Mouse (Mus musculus): ENCODE results near the gene Pacs1. TPM values are rescaled to one million over a fixed set of nuclear protein-coding genes. Genes with fewer than 3 reads are reported as not detected.

The Pacs1 gene
- polyA plus RNA-seq, 1 experiment from 2014 or later, result 9.3 TPM

- WGBS, result 10% methylated on average over 30 of the region's 31 CpGs
- Histone ChIP-seq H3K9ac (replicated peaks; ENCODE audit: low read depth) (no peak overlapping the region), H3K27ac (ENCODE audit: low read length) (no peak overlapping the region), H3K4me2 (replicated peaks; ENCODE audit: low read depth, low read length) (peak overlapping the region; percentile 80), H3K9me3 (ENCODE audit: low read length) (no peaks in the 10 kb centered on the region), H3K36me3 (ENCODE audit: insufficient read depth, low read length) (peaks cover 22% of the 10 kb centered on the region), H3K27me3 (replicated peaks; ENCODE audit: insufficient read depth, low read length) (no peaks in the 10 kb centered on the region), H3K4me1 (ENCODE audit: insufficient read depth, low read depth, low read length) (peaks cover 4% of the 10 kb centered on the region; the same call in 1 of the 2 replicates), H3K4me3 (ENCODE audit: low read depth, low read length) (peak overlapping the region; percentile 28)
- TF ChIP-seq EP300 (IDR thresholded peaks at IDR 0.05), result no peak
- TF ChIP-seq CTCF (IDR thresholded peaks at IDR 0.05), result no peak
- DNase-seq (ENCODE audit: low spot score), result no peak
- ATAC-seq, result no peak; the same call in 1 of the 2 replicates
Observed at GRCm38 (mm10) chr19:5097521-5098362, 175.2 kb downstream of the Pacs1 start.

DNA sequence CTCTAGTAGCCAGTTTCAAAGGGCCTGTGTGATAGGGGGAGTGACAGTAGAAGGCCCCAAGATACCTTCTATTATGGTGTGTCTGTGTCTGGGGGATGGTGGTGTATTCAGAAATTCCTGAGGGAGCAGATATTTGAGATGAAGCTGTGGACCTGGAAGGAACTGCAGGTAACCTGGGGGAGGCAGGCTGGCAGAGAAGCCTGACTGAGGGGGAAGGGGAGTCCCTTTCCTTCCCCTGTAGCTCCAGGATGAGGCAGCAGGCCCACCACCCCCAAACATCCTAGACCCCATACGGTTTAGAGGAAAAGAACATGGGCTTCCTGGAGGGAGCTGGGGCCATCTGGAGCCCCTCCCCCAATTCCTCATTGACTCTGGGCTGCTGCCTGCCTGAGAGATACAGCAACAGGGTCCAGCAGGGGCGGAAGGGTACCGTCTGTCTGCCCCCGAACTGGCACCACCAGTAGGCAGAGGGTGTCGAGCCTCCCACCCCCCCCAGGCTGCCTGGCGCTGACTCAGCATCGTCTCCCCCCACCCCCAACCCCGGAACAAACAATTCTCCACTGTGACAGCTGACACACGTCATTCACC lies 176.9 kb downstream of the Pacs1 start:
- no peak overlapping the region for H3K4me2 ChIP-seq (replicated peaks; ENCODE audit: low read depth, low read length)
- no peak overlapping the region for H3K27ac ChIP-seq (ENCODE audit: low read length)
- ATAC-seq (no peak), DNase-seq (ENCODE audit: low spot score) (no peak)
- no peaks in the 10 kb centered on the region for H3K9me3 ChIP-seq (ENCODE audit: low read length)
- H3K9ac ChIP-seq (replicated peaks; ENCODE audit: low read depth), result no peak overlapping the region
- H3K27me3 ChIP-seq (replicated peaks; ENCODE audit: insufficient read depth, low read length), result no peaks in the 10 kb centered on the region
- peaks cover 19% of the 10 kb centered on the region; the same call in 1 of the 2 replicates for H3K36me3 ChIP-seq (ENCODE audit: insufficient read depth, low read length)
- no peak overlapping the region for H3K4me3 ChIP-seq (ENCODE audit: low read depth, low read length)
- TF ChIP-seq EP300 (IDR thresholded peaks at IDR 0.05) (no peak), CTCF (IDR thresholded peaks at IDR 0.05) (no peak)
- H3K4me1 ChIP-seq (ENCODE audit: insufficient read depth, low read depth, low read length), result peaks cover 4% of the 10 kb centered on the region; the same call in 1 of the 2 replicates
- WGBS, result 8% methylated on average over 9 of the region's 9 CpGs

DNA sequence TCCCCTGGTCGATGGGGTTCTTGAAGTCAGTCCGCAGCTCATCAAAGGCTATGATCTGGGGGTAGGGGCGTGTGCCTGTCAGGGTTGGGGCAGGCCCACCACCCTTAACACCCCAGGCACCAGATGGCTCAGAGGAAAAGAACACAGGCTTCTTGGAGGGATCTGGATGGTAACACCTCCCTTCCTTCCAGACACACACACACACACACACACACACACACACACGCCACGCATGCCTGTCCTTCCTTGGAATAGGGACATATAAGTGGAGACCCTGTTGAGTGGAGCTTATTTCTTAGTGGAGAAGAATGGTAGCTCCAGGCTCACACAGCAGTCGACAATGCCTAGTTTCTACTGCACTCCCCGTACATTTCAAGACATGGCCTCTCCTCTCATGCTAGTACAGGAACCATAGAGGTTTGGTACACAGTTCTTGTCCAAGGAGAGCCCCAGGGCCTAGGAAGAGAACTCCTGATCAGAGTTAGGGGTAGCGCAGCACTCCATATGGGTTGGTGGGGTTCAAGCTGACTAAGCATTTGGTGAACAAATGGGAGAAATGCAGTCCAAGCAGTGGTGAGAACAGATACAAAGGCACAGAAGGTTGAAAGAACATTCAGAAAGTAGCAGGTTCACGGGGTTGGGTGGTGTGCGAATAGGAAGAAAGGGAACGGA lies 178.0 kb downstream of the Pacs1 start:
- Histone ChIP-seq H3K4me1 (ENCODE audit: insufficient read depth, low read depth, low read length) (peaks cover 4% of the 10 kb centered on the region; the same call in 1 of the 2 replicates), H3K27ac (ENCODE audit: low read length) (no peak overlapping the region), H3K27me3 (replicated peaks; ENCODE audit: insufficient read depth, low read length) (no peaks in the 10 kb centered on the region), H3K4me2 (replicated peaks; ENCODE audit: low read depth, low read length) (no peak overlapping the region), H3K4me3 (ENCODE audit: low read depth, low read length) (no peak overlapping the region), H3K9ac (replicated peaks; ENCODE audit: low read depth) (no peak overlapping the region), H3K9me3 (ENCODE audit: low read length) (no peaks in the 10 kb centered on the region), H3K36me3 (ENCODE audit: insufficient read depth, low read length) (peaks cover 13% of the 10 kb centered on the region; the same call in 1 of the 2 replicates)
- TF ChIP-seq CTCF (IDR thresholded peaks at IDR 0.05) (no peak), EP300 (IDR thresholded peaks at IDR 0.05) (no peak)
- WGBS, result 40% methylated on average over 11 of the region's 11 CpGs
- ATAC-seq (0 out of 2 replicates have a peak, but pooled peaks have one; percentile 2), DNase-seq (ENCODE audit: low spot score) (no peak)

- Histone ChIP-seq H3K4me3 (ENCODE audit: low read depth, low read length) (no peak overlapping the region), H3K9ac (replicated peaks; ENCODE audit: low read depth) (no peak overlapping the region), H3K36me3 (ENCODE audit: insufficient read depth, low read length) (peaks cover 16% of the 10 kb centered on the region; the same call in 1 of the 2 replicates), H3K4me1 (ENCODE audit: insufficient read depth, low read depth, low read length) (peaks cover 4% of the 10 kb centered on the region), H3K4me2 (replicated peaks; ENCODE audit: low read depth, low read length) (no peak overlapping the region), H3K9me3 (ENCODE audit: low read length) (no peaks in the 10 kb centered on the region), H3K27ac (ENCODE audit: low read length) (no peak overlapping the region), H3K27me3 (replicated peaks; ENCODE audit: insufficient read depth, low read length) (no peaks in the 10 kb centered on the region)
- DNase-seq (ENCODE audit: low spot score) (peak; percentile 93), ATAC-seq (peak; percentile 79)
- TF ChIP-seq CTCF (IDR thresholded peaks at IDR 0.05) (peak; percentile 91), EP300 (IDR thresholded peaks at IDR 0.05) (no peak)
- under 1% methylated on average over 19 of the region's 21 CpGs for WGBS
Observed at GRCm38 (mm10) chr19:5094243-5094632, 178.7 kb downstream of the Pacs1 start.

GRCm38 (mm10) chr19:5093481-5094242 lies 179.3 kb downstream of the Pacs1 start:
- no peak overlapping the region for H3K4me2 ChIP-seq (replicated peaks; ENCODE audit: low read depth, low read length)
- no peaks in the 10 kb centered on the region for H3K9me3 ChIP-seq (ENCODE audit: low read length)
- no peaks in the 10 kb centered on the region for H3K27me3 ChIP-seq (replicated peaks; ENCODE audit: insufficient read depth, low read length)
- WGBS, result 67% methylated on average over 12 of the region's 12 CpGs
- H3K27ac ChIP-seq (ENCODE audit: low read length), result no peak overlapping the region
- DNase-seq (ENCODE audit: low spot score), result no peak
- no peak for TF ChIP-seq EP300 (IDR thresholded peaks at IDR 0.05)
- TF ChIP-seq CTCF (IDR thresholded peaks at IDR 0.05), result no peak
- H3K4me1 ChIP-seq (ENCODE audit: insufficient read depth, low read depth, low read length), result peaks cover 4% of the 10 kb centered on the region
- H3K4me3 ChIP-seq (ENCODE audit: low read depth, low read length), result no peak overlapping the region
- peaks cover 16% of the 10 kb centered on the region; the same call in 1 of the 2 replicates for H3K36me3 ChIP-seq (ENCODE audit: insufficient read depth, low read length)
- ATAC-seq, result no peak
- no peak overlapping the region for H3K9ac ChIP-seq (replicated peaks; ENCODE audit: low read depth)

Measured in lung, postnatal 0 days (tissue).